Mouse (Mus musculus) kidney, embryonic 16.5 days (tissue): ENCODE measurements at regions not wholly inside any gene's neighbourhood (a gene's known extent, or its start where the extent isn't known, plus 50 kb on each side); places are given as distances from the start of the nearest gene placed in this dataset.

Experiments used
- ATAC-seq: fragments of 200-750 bp; cut with Nextera tagmentation; 2 replicates; pipeline ENCODE4 v1.8.0; 2017; ENCODE audit warnings: moderate TSS enrichment; ENCODE audit not compliant: low FRiP score, low TSS enrichment
- H3K27ac ChIP-seq: fragments of 300-500 bp; sonication (generic); 2 replicates; pipeline ENCODE4 v1.5.1; 2014; ENCODE audit warnings: low read length
- H3K27me3 ChIP-seq: fragments of 300-500 bp; sonication (generic); 2 replicates; pipeline ENCODE4 v1.6.1; 2014; ENCODE audit warnings: low read length, control low read depth, mixed read lengths; ENCODE audit not compliant: insufficient read depth
- H3K36me3 ChIP-seq: fragments of 300-500 bp; sonication (generic); 2 replicates; pipeline ENCODE4 v1.6.1; 2014; ENCODE audit warnings: low read length, control low read depth, mixed read lengths; ENCODE audit not compliant: insufficient read depth
- H3K4me1 ChIP-seq: fragments of 300-500 bp; sonication (generic); 2 replicates; pipeline ENCODE4 v1.6.1; 2014; ENCODE audit warnings: low read length, control low read depth, mixed read lengths; ENCODE audit not compliant: insufficient read depth
- H3K4me2 ChIP-seq: fragments of 300-500 bp; sonication (generic); replicated peaks from 2 replicates; pipeline ENCODE4 v1.6.1; 2014; ENCODE audit warnings: low read depth, low read length
- H3K4me3 ChIP-seq: fragments of 300-500 bp; sonication (generic); 2 replicates; pipeline ENCODE4 v1.5.1; 2014; ENCODE audit warnings: mild to moderate bottlenecking, low read length
- H3K9ac ChIP-seq: fragments of 300-500 bp; sonication (generic); replicated peaks from 2 replicates; pipeline ENCODE4 v1.6.1; 2014; ENCODE audit warnings: low read length
- H3K9me3 ChIP-seq: fragments of 300-500 bp; sonication (generic); 2 replicates; pipeline ENCODE4 v1.6.1; 2016; ENCODE audit warnings: low read length, control low read depth
- WGBS: fragments of 180-500 bp; shearing (Covaris S2); extraction: QIAGEN DNeasy Blood & Tissue Kit; methylation state at CpG from one replicate; pipeline ENCODE4 v1.1.7; 2014; 5-methylcytosine and 5-hydroxymethylcytosine counted together

- 5% methylated on average over 13 of the region's 13 CpGs for WGBS
- 0 out of 2 replicates have a peak, but pooled peaks cover 3% of the 10 kb centered on the region for H3K27me3 ChIP-seq
- peak overlapping the region; percentile 29 for H3K4me3 ChIP-seq
- ATAC-seq: peak; percentile 85
- peak overlapping the region; percentile 47; the same call in 1 of the 2 replicates for H3K9ac ChIP-seq
- H3K4me2 ChIP-seq: peak overlapping the region; percentile 58
- no peaks in the 10 kb centered on the region for H3K9me3 ChIP-seq
- H3K4me1 ChIP-seq: peaks cover 17% of the 10 kb centered on the region
- no peaks in the 10 kb centered on the region for H3K36me3 ChIP-seq
- H3K27ac ChIP-seq: no peak overlapping the region
These were observed 99.6 kb upstream of the Slc25a26 start for GRCm38 (mm10) chr6:94400471-94401051.

- Histone ChIP-seq H3K27ac (peak overlapping the region; percentile 72), H3K27me3 (no peaks in the 10 kb centered on the region), H3K4me3 (no peak overlapping the region), H3K4me2 (no peak overlapping the region), H3K9ac (no peak overlapping the region), H3K36me3 (no peaks in the 10 kb centered on the region), H3K9me3 (no peaks in the 10 kb centered on the region), H3K4me1 (peaks cover 12% of the 10 kb centered on the region; the same call in 1 of the 2 replicates)
- WGBS: 37% methylated on average over 5 of the region's 5 CpGs
- ATAC-seq: peak; percentile 78
These were observed 107.4 kb upstream of the Magi1 start for GRCm38 (mm10) chr6:94391134-94391533.

- Histone ChIP-seq H3K4me1 (peaks cover 12% of the 10 kb centered on the region; the same call in 1 of the 2 replicates), H3K9ac (no peak overlapping the region), H3K36me3 (no peaks in the 10 kb centered on the region), H3K4me2 (no peak overlapping the region), H3K27ac (peak overlapping the region; percentile 72), H3K27me3 (no peaks in the 10 kb centered on the region), H3K9me3 (no peaks in the 10 kb centered on the region), H3K4me3 (no peak overlapping the region)
- 67% methylated on average over 2 of the region's 2 CpGs for WGBS
- ATAC-seq: peak; percentile 80
These were observed 106.7 kb upstream of the Magi1 start for GRCm38 (mm10) chr6:94390403-94390802.

- no peak for ATAC-seq
- no peak overlapping the region for H3K4me2 ChIP-seq
- WGBS: 64% methylated on average over 9 of the region's 9 CpGs
- H3K27ac ChIP-seq: peak overlapping the region; percentile 72
- H3K4me3 ChIP-seq: no peak overlapping the region
- no peaks in the 10 kb centered on the region for H3K27me3 ChIP-seq
- H3K4me1 ChIP-seq: peaks cover 12% of the 10 kb centered on the region; the same call in 1 of the 2 replicates
- no peaks in the 10 kb centered on the region for H3K9me3 ChIP-seq
- no peaks in the 10 kb centered on the region for H3K36me3 ChIP-seq
- H3K9ac ChIP-seq: no peak overlapping the region
These were observed 106.0 kb upstream of the Magi1 start for GRCm38 (mm10) chr6:94389716-94390115.

GRCm38 (mm10) chr6:94387648-94388047 is 103.9 kb upstream of the Magi1 start:
- H3K9ac ChIP-seq: no peak overlapping the region
- 83% methylated on average over 2 of the region's 2 CpGs for WGBS
- no peaks in the 10 kb centered on the region for H3K27me3 ChIP-seq
- H3K4me3 ChIP-seq: no peak overlapping the region
- no peaks in the 10 kb centered on the region for H3K36me3 ChIP-seq
- H3K4me2 ChIP-seq: no peak overlapping the region
- peaks cover 6% of the 10 kb centered on the region; the same call in 1 of the 2 replicates for H3K4me1 ChIP-seq
- H3K27ac ChIP-seq: no peak overlapping the region
- H3K9me3 ChIP-seq: peaks cover 4% of the 10 kb centered on the region; the same call in 1 of the 2 replicates
- ATAC-seq: no peak

GRCm38 (mm10) chr6:94385531-94385930 is 101.8 kb upstream of the Magi1 start:
- no peak for ATAC-seq
- no peak overlapping the region for H3K4me3 ChIP-seq
- H3K27me3 ChIP-seq: no peaks in the 10 kb centered on the region
- no peak overlapping the region for H3K9ac ChIP-seq
- H3K4me1 ChIP-seq: peaks cover 3% of the 10 kb centered on the region; the same call in 1 of the 2 replicates
- H3K9me3 ChIP-seq: peaks cover 4% of the 10 kb centered on the region; the same call in 1 of the 2 replicates
- no peak overlapping the region for H3K4me2 ChIP-seq
- no peaks in the 10 kb centered on the region for H3K36me3 ChIP-seq
- 89% methylated on average over 2 of the region's 2 CpGs for WGBS
- H3K27ac ChIP-seq: no peak overlapping the region

GRCm38 (mm10) chr6:94369991-94370390 is 86.3 kb upstream of the Magi1 start:
- H3K9me3 ChIP-seq: peaks cover 3% of the 10 kb centered on the region; the same call in 1 of the 2 replicates
- 89% methylated on average over 2 of the region's 2 CpGs for WGBS

GRCm38 (mm10) chr6:94363951-94364350 is 80.2 kb upstream of the Magi1 start:
- Histone ChIP-seq H3K4me2 (no peak overlapping the region), H3K9ac (no peak overlapping the region), H3K4me1 (no peaks in the 10 kb centered on the region), H3K36me3 (no peaks in the 10 kb centered on the region), H3K27me3 (no peaks in the 10 kb centered on the region), H3K9me3 (no peaks in the 10 kb centered on the region), H3K4me3 (no peak overlapping the region), H3K27ac (no peak overlapping the region)
- 75% methylated on average over 6 of the region's 6 CpGs for WGBS
- no peak for ATAC-seq

More at GRCm38 (mm10) chr6:94369991-94370390, 86.3 kb upstream of the Magi1 start:
- Histone ChIP-seq H3K27ac (no peak overlapping the region), H3K4me3 (no peak overlapping the region), H3K36me3 (no peaks in the 10 kb centered on the region), H3K27me3 (no peaks in the 10 kb centered on the region), H3K4me1 (no peaks in the 10 kb centered on the region), H3K4me2 (no peak overlapping the region), H3K9ac (no peak overlapping the region)
- no peak for ATAC-seq

GRCm38 (mm10) chr6:94362626-94363025 is 78.9 kb upstream of the Magi1 start:
- Histone ChIP-seq H3K9me3 (no peaks in the 10 kb centered on the region), H3K4me2 (no peak overlapping the region), H3K27ac (no peak overlapping the region), H3K4me3 (no peak overlapping the region), H3K36me3 (no peaks in the 10 kb centered on the region), H3K9ac (no peak overlapping the region), H3K27me3 (no peaks in the 10 kb centered on the region), H3K4me1 (no peaks in the 10 kb centered on the region)
- no peak for ATAC-seq

GRCm38 (mm10) chr6:94357568-94357967 is 73.9 kb upstream of the Magi1 start:
- no peak for ATAC-seq
- Histone ChIP-seq H3K27ac (no peak overlapping the region), H3K27me3 (no peaks in the 10 kb centered on the region), H3K9ac (no peak overlapping the region), H3K4me2 (no peak overlapping the region), H3K4me1 (peaks cover 8% of the 10 kb centered on the region), H3K4me3 (no peak overlapping the region), H3K9me3 (no peaks in the 10 kb centered on the region), H3K36me3 (no peaks in the 10 kb centered on the region)
- WGBS: 74% methylated on average over 4 of the region's 4 CpGs
